Mouse (Mus musculus) layer of hippocampus, adult 9-11 months (tissue): ENCODE data around the gene Tmem107.

Source experiments
- DNase-seq: peaks from one replicate; pipeline ENCODE4 v3.0.0; 2022

The Tmem107 gene

DNA sequence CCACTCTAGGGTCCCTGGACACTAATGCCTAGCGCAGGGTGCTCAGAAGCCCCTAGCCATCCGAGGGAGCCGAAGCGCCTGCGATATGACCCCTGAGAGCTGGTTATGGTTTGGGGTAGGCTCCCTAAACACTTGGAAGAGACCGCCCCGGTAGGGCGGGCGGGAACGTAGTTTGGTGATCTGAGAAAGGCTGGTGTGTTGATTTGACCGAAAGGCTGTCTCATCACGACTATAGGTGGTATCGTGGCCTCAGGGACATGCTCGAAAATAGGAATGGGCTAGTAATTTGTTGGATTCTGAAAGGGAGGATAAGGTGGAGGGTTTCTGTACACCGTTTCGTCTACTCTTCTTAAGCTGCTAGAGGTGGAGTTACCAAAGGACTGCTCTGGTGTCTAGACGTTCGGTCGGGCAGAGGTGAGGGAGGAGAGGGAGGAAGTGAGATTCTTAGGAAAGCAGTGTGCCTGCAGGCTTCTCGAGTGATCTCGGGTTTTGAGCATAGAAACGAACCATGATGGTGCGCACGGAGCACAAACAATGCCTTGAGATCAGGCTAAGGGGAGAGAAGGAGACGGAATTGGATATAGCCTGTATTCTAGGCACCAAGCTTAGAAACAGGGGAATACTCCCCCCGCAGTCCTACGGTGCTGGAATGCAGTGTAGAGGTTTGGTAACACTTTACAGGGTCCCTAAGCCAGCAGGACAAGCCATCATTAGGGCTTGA is 25.1 kb downstream of the Tmem107 start:
- DNase-seq, result no peak

DNA sequence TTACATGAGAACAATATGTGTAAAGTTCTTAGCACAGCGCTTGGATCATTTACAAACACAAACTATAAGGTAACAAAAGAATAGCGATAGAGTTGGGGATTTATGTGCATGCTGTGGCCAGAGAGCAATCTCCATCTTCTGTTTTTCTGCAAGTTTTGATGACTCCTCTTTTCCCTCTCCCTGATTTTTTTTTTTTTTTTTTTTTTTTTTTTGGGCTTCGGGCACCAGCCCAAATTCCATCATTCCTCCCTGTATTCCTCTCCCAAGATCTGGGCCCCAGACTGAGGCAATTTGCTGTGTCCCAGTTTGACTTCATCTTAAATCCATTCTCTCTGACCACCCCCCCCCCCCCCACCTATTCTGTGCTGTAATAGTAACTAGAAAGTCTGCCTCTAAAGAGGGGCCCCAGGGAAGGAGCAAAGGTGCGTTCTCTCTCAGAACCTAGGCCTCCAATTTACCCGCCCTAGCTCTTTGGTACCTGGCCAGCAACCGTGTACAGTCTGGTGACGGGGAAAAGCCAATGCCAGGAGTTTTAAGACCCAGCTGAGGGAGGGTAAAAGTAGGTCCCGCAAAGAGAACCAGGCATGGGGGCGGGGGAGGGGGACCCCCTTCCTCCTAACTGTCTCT is 25.9 kb downstream of the Tmem107 start:
- no peak for DNase-seq

DNA sequence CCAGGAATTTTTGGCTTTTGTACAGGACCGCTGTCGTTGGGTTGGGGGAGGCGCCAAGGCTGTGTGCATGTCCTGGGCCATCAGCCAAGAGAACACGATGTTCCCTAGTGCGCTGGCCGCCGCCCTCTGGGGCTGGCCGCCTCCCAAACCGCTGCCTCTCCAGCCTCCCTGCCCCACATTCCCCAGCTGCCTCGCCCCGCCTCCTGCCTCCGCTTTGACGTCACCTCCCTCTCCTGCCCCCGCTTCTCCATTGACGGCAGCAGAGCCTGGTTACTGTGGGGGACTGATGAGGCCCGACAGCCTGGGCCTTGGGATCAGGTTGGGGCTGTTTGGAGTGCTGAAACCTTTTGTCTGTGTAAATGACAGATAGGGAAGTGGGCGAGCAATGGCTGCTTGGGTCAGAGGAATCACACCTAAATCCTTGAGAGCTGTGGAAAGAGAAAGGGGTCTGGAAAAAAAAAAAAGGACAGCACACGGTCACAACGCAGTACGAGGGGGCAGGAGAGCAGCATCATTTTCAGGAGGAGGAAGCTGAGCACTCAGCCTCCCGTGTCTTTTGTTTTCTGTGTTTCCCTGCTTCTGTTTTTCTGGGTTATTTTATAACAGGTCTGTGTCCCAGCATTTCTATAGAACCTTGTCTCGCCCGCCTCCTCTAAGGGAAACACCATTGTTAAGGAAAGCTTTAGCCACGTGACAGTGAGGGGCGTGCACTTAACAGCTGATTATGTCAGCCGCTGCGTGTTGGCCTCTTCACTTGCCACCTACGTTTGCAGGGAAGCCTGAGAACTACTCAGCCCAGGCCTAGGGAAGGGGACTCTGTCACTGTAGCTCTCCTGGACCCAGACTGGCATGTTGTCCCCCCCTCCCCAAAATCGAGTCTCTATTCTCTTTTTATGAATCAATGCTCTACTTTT is 26.6 kb downstream of the Tmem107 start:
- DNase-seq, result peak; percentile 98

DNA sequence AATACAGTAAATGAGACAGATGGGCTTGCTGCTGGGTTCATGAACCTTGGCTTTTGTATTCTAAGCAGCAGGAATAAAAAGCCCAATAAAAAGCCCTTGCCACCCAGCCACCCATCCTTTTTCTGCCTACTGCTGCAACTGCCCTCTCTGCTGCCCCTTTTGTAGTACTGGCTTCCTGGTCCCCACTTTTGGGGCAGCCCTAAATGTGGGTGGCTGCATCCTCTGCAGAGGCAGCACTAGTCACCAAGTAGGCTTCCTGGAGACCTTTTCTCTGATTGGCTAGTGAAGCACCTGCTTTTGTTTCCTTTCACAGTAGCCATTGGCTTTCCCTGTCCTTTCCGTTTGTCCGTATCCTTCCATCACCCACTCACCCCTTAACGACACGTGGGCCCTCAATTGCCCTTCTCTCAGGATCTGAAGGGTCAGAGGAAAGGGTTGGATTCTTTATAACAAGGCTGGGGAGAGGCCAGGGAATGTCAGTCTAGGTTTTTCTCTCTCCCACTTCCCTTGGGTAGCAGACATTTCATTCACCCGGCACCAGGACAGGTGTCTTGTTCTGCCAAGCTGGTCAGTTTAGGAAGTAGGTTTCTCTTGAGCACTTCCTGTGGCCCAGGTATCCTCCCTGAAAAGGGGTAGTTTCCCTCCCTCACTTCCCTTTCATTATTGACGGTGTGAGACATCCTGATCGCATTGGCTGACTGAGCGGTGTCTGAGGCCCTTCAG is 27.6 kb downstream of the Tmem107 start:
- DNase-seq, result no peak

DNA sequence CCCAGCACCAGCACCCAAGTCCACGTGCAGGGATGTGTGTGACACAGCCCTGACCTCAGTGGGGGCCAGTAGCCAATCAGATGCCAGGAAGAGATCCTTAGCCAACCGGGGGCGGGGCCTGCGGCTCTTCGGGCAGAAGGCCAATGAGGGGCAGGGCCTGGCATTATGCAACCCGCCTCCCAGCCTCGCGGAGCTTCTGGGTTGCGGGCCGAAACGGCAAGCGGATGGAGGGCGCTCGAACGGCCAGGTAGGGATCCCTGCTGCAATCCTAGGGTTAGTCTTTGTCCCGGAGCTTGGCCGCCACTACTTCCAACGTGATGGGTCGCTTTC is 28.1 kb downstream of the Tmem107 start:
- DNase-seq, result peak; percentile 97

DNA sequence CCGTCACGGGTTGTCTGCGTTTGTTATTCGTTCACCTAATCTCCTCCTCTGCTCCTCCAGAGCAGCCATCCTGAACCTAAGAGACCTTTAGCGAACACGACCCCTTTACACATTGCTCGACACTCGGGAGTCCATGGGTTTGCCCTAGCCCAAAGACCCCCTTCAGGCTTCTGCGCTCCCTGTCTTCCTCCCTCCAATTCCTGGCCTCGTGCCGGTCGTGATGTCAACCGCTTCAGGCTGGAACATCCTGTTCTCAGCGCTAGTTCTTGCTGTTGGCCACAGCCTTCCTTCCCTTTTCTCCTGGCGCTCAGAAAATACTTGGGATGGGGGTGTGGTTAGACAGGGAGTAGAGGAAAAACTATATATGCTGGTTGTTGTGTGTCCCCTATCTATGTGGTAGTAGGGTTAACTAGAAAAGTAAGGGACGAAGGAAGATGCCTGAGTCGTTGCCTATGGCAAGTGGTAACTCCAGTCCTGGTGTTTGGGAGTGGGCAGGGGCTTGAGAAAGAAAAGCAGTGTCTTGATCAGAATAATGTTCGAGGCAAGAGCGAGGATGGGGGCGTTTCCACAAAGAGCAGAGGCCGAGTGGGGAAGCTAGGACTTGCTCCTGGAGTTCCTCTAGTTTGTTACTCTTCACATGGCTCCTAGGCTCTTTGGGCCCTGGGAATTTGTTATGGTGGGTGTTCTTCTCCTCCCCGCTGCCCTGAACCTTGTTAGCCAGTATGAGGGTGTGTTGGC is 28.7 kb downstream of the Tmem107 start:
- DNase-seq, result peak; percentile 77

DNA sequence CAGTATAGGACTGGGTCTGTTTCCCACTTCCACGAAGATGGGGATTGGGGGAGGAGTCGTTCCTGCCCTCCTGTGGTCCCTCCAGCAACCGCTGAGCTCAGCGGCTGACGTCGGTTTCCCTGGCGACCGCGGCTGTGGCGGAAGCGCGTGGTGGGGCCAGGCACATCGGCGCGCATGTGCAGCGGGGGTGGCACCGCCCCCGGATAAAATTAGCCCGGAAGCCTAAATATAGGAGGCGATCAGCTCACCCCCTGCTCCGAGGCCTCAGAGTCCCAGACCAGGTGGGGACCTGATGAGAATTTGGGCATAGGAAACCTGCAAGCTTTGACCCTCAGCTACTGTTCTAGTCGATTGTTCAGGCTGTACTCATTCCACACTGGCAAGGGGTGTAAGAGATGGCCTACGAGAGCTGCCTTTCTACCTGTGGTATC is 29.3 kb downstream of the Tmem107 start:
- peak; percentile 96 for DNase-seq

DNA sequence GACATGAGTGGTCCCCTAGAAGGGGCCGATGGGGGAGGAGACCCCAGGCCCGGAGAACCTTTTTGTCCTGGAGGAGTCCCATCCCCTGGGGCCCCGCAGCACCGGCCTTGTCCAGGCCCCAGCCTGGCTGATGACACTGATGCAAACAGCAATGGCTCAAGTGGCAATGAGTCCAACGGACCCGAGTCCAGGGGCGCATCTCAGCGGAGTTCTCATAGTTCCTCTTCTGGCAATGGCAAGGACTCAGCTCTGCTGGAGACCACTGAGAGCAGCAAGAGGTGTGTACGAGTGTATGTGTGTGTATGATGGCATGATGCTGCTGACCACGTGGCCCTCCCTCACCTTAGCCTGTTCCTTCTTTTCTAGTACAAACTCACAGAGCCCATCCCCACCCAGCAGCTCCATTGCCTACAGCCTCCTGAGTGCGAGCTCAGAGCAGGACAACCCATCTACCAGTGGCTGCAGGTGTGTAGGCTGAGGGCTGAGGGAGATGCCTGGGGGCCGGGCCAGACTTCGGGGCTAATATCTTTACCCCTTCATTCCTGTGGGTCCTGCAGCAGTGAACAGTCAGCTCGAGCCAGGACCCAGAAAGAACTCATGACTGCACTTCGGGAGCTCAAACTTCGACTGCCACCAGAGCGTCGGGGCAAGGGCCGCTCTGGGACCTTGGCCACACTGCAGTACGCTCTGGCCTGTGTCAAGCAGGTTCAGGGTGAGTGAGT is 30.2 kb downstream of the Tmem107 start:
- no peak for DNase-seq

DNA sequence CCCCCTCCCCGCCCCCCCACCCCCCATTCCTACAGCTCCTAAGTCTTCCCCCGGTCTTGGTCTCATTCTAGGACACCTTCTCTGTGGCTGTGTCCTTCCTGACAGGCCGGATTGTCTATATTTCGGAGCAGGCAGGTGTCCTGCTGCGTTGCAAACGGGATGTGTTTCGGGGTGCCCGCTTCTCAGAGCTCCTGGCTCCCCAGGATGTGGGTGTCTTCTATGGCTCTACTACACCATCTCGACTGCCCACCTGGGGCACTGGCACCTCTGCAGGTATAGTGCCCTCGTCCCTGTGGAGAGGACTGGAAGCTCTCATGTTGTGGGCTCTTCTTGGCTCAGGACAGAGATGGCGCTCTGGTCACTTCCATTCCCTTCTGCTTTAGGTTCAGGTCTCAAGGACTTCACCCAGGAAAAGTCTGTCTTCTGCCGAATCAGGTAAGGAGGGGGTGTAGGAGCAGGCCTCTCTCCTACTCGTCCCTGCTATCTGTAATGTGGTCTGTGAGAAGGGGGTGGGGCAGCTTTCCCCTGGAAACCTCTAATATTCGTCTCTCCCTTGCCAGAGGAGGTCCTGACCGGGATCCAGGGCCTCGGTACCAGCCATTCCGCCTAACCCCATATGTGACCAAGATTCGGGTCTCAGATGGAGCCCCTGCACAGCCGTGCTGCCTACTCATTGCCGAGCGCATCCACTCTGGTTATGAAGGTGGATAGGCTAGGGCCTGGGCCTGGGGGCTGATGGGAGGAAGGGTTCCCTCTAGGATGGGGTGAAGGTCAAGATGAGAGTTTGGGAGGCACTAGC is 31.2 kb downstream of the Tmem107 start:
- DNase-seq, result no peak

DNA sequence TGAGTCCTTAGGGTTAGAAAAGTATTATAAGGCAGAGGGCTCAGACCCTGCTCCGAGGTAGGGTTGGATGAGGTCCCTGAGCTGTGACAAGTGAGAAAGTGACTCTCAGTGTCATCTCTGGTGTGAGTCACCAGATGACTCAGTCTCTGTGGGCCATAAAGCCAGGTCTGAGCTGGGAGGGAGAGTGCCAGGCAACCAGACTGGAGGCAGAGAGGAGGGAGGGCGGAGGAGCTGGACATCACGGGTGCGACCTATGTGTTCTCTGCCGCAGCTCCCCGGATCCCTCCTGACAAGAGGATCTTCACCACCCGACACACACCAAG is 31.8 kb downstream of the Tmem107 start:
- DNase-seq, result peak; percentile 72

DNA sequence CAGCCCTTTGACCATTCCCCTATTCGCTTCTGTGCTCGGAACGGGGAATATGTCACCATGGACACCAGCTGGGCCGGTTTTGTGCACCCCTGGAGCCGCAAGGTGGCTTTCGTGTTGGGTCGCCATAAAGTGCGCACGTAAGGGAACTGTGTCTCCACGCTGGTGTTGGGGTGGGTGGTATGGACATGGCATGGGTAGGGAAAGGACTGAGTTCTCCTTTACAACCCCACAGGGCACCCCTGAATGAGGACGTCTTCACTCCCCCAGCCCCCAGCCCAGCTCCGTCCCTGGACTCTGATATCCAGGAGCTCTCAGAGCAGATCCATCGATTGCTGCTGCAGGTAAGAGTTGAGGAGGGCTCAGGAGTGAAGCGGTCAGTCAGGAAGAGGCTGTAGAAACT is 32.5 kb downstream of the Tmem107 start:
- DNase-seq, result no peak

DNA sequence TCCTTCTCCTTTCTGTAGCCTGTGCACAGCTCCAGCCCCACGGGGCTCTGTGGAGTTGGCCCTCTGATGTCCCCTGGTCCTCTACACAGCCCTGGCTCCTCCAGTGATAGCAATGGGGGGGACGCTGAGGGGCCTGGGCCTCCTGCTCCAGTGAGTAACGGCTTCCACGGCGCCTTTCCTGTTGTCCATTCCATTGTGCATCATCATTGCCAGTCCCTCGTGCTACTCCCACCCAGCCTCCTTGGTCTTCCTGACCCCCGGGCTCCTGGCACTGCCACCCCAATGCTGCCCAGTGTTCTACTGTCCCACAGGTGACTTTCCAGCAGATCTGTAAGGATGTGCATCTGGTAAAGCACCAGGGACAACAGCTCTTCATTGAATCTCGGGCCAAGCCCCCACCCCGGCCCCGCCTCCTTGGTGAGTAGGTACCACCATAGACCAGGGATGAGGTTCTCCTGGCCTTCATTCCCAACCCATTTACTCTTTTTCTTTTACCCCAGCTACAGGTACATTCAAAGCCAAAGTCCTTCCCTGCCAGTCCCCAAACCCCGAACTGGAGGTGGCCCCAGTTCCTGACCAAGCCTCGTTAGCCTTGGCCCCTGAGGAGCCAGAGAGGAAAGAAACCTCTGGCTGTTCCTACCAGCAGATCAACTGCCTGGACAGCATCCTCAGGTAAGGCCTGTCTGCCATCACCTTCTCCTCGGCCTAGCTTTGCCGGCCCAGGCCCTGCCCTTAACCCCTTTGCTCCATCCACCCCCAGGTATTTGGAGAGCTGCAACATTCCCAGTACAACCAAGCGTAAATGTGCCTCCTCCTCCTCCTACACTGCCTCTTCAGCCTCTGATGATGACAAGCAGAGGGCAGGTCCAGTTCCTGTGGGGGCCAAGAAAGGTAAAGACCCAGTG is 33.2 kb downstream of the Tmem107 start:
- DNase-seq, result no peak

DNA sequence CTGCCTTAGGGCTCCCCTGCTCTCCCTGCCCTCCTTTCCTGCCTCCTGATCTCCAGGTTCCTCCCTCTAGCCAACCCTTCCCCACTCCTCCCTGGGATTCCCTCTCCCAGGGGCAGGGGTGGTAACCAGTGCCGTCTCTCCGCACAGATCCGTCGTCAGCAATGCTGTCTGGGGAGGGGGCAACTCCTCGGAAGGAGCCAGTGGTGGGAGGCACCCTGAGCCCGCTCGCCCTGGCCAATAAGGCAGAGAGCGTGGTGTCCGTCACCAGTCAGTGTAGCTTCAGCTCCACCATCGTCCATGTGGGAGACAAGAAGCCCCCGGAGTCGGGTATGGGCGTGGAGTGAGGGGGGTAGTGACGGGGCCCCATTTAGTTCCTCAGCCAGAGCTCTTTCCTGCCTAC is 33.9 kb downstream of the Tmem107 start:
- no peak for DNase-seq

DNA sequence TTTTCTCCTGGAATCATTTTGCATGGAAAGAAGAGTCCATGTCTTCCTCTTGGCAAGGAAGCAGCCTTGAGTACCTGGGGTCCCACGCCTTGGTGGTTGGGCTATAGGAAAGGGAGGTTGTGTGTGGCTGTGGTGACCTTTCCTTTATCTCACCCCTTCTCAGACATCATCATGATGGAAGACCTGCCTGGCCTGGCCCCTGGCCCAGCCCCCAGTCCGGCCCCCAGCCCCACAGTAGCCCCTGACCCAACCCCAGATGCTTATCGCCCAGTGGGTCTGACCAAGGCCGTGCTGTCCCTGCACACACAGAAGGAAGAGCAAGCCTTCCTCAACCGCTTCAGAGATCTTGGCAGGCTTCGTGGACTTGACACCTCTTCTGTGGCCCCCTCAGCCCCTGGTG is 34.6 kb downstream of the Tmem107 start:
- no peak for DNase-seq

DNA sequence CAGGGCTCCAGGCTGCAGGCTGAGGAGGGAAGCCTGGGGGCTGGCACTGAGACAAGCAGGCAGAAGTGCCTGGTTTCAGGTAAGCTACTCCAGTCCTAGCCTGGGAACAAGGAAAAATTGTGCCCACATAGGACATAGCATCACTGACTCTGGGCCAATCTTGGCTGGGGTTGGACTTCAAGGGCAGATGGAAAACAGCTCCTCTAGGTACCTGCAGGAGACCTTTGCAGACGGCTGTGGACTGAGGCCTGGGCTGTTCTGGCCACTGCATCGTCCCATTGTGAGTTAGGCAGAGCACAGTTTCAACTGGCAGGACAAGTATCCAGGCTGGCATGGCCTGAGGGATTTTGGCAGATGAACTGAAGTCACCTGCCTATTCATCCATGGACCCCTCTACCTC is 35.2 kb downstream of the Tmem107 start:
- DNase-seq, result no peak

DNA sequence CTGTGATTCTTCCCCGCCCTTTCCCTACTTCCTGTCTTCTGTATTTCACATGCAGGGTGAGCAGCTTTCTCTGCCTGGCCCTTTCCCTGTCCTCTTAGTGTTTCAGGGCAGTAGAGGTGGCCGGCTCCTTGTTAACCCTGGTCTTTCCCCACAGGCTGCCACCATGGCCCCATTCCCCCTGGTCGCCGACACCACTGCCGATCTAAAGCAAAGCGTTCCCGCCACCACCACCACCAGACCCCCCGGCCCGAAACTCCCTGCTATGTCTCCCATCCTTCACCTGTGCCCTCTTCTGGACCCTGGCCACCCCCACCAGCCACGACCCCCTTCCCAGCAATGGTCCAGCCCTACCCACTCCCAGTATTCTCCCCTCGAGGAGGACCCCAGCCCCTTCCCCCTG is 35.7 kb downstream of the Tmem107 start:
- DNase-seq, result no peak

DNA sequence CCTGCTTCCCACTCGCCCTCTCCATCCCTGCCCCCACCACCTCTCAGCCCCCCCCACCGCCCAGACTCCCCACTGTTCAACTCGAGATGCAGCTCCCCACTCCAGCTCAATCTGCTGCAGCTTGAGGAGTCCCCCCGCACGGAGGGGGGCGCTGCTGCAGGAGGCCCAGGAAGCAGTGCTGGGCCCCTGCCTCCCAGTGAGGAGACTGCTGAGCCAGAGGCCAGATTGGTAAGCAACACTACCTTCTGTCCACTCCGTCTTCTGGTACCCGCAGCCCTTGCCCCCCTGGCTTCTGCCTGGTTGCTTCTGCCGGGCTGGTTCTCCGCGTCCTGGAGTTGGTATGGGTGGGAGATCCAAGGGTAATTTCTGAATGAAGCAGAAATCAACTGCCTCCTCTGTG is 36.2 kb downstream of the Tmem107 start:
- DNase-seq, result peak; percentile 9

DNA sequence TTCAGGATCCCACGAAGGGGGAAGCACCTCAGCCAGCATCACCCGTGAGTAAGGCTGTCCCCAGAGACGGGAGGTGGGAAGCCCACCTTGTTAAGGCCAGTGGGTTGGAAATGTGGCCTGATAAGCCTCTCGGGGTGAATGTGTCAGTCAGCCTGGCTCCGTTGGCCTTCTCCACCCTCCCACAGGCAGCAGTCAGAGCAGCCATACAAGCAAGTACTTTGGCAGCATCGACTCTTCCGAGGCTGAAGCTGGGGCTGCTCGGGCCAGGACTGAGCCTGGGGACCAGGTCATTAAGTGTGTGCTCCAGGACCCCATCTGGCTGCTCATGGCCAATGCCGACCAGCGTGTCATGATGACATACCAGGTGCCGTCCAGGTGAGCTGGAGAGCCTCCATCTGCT is 37.1 kb downstream of the Tmem107 start:
- peak; percentile 10 for DNase-seq

DNA sequence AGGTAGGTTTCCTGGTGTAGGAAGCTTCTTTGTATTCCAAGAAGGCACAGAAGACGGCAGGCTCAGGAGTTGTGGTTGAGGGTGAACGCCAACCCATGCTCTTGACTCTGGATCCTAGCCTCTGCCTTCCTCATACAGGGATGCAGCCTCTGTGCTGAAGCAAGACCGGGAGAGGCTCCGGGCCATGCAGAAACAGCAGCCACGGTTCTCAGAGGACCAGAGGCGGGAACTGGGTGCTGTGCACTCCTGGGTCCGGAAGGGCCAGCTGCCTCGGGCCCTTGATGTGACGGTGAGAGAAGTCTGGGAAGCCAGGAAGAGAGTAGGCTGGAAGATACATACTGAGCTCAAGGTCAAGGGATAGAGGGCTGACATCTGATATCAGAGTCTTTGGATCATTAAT is 37.6 kb downstream of the Tmem107 start:
- DNase-seq, result no peak
